Mouse (Mus musculus) cerebellum, adult 2 months (tissue): Measurements from ENCODE around the gene Fn3krp. TPM values are rescaled to one million over a fixed set of nuclear protein-coding genes. Genes with fewer than 3 reads are reported as not detected.
A peak's percentile ranks its signal among the peaks of the same experiment; 100 is the strongest.

Experiments
- DNase-seq, 2 experiments: peaks; one replicate each; pipeline ENCODE4 v3.0.0; 2021
- H3K27ac ChIP-seq: fragments of 200-500 bp; 2 replicates; pipeline ENCODE4 v1.5.1; 2012; ENCODE audit warnings: low read length, control low read depth, inconsistent platforms; ENCODE audit not compliant: insufficient read depth
- H3K27me3 ChIP-seq: fragments of 200-500 bp; 2 replicates; pipeline ENCODE4 v1.6.1; 2012; ENCODE audit warnings: inconsistent platforms, mild to moderate bottlenecking, low read length, moderate library complexity; ENCODE audit not compliant: control insufficient read depth, insufficient read depth
- H3K4me1 ChIP-seq: fragments of 200-500 bp; 2 replicates; pipeline ENCODE4 v1.6.1; 2011; ENCODE audit warnings: low read length; ENCODE audit not compliant: control insufficient read depth, insufficient read depth
- H3K4me3 ChIP-seq: fragments of 200-500 bp; replicated peaks from 2 replicates; pipeline ENCODE3; 2011; ENCODE audit warnings: mild to moderate bottlenecking, low read depth, low read length, control low read depth; ENCODE audit not compliant: insufficient read depth
- CTCF ChIP-seq: fragments of 200-500 bp; IDR thresholded peaks from 2 replicates; pipeline ENCODE4 v1.5.1; 2011; ENCODE audit warnings: low read depth, mild to moderate bottlenecking, control low read depth, low read length, moderate library complexity, borderline replicate concordance; ENCODE audit not compliant: insufficient read depth
- POLR2A ChIP-seq: fragments of 200-500 bp; IDR thresholded peaks from 2 replicates; pipeline ENCODE4 v1.6.1; 2011; ENCODE audit warnings: low read length, control low read depth, borderline replicate concordance; ENCODE audit not compliant: insufficient read depth
- WGBS: fragments of 180-500 bp; shearing (Covaris S2); methylation state at CpG from one replicate; pipeline ENCODE4 v1.1.7; 2018; 5-methylcytosine and 5-hydroxymethylcytosine counted together
- polyA plus RNA-seq: library from polyadenylated mRNA; depleted of rRNA; stranded (reverse); fragments of >200 nt; gene quantifications from 2 replicates; pipeline ENCODE4 v1.2.3, GENCODE M21; 2012; rRNA removed

The Fn3krp gene
- 37.7 and 38.0 TPM in 2 replicates for polyA plus RNA-seq

GRCm38 (mm10) chr11:121420830-121421552, at the start of gene Fn3krp:
TSS of gene Fn3krp (plus strand) at chr11:121421401.
- no peaks in the 10 kb centered on the region for H3K27me3 ChIP-seq
- H3K27ac ChIP-seq = peak within 1 kb of the TSS; percentile 53
- H3K4me1 ChIP-seq = no peaks in the 10 kb centered on the region; the same call in 1 of the 2 replicates
- DNase-seq = peak; percentile 100
- H3K4me3 ChIP-seq = peak within 1 kb of the TSS; percentile 90
- 1% methylated on average over 28 of the region's 28 CpGs for WGBS
- TF ChIP-seq POLR2A (peak; percentile 76), CTCF (no peak)

- H3K27ac ChIP-seq = no peak overlapping the region
- no peak for DNase-seq
- WGBS = 66% methylated on average over 6 of the region's 6 CpGs
- H3K4me1 ChIP-seq = no peaks in the 10 kb centered on the region
- no peak overlapping the region for H3K4me3 ChIP-seq
- TF ChIP-seq CTCF = no peak
- no peak for TF ChIP-seq POLR2A
- H3K27me3 ChIP-seq = no peaks in the 10 kb centered on the region
Observed at GRCm38 (mm10) chr11:121373305-121373704, 47.9 kb upstream of the Fn3krp start.

- DNase-seq = no peak
Observed at GRCm38 (mm10) chr11:121378644-121379043, 42.6 kb upstream of the Fn3krp start.

GRCm38 (mm10) chr11:121380294-121380693, 40.9 kb upstream of the Fn3krp start:
- TF ChIP-seq CTCF (no peak), POLR2A (no peak)
- Histone ChIP-seq H3K4me3 (no peak overlapping the region), H3K4me1 (no peaks in the 10 kb centered on the region), H3K27me3 (no peaks in the 10 kb centered on the region), H3K27ac (no peak overlapping the region)
- whole genome bisulfite sequencing = 30% methylated on average over 6 of the region's 6 CpGs
- no peak for DNase-seq

More at GRCm38 (mm10) chr11:121378644-121379043, 42.6 kb upstream of the Fn3krp start:
- H3K27me3 ChIP-seq = no peaks in the 10 kb centered on the region
- TF ChIP-seq POLR2A = no peak
- TF ChIP-seq CTCF = no peak
- H3K4me3 ChIP-seq = no peak overlapping the region
- H3K4me1 ChIP-seq = no peaks in the 10 kb centered on the region
- H3K27ac ChIP-seq = no peak overlapping the region

- WGBS = under 1% methylated on average over 61 of the region's 61 CpGs
- Histone ChIP-seq H3K4me1 (peaks cover 6% of the 10 kb centered on the region; the same call in 1 of the 2 replicates), H3K4me3 (peak within 1 kb of the TSS; percentile 61), H3K27ac (no peak within 1 kb of the TSS), H3K27me3 (no peaks in the 10 kb centered on the region)
- DNase-seq = peak; percentile 77 to 89
- TF ChIP-seq CTCF = no peak
- TF ChIP-seq POLR2A = no peak
Observed at GRCm38 (mm10) chr11:121387750-121388553, 33.2 kb upstream of the Fn3krp start, which contains the start of gene Rab40b. TSS of gene Rab40b (minus strand) at chr11:121388251.

- no peaks in the 10 kb centered on the region for H3K27me3 ChIP-seq
- TF ChIP-seq CTCF = no peak; the same call in 1 of the 2 replicates
- no peak for TF ChIP-seq POLR2A
- no peak for DNase-seq
- 2% methylated on average over 6 of the region's 6 CpGs for WGBS
- H3K27ac ChIP-seq = no peak overlapping the region
- H3K4me1 ChIP-seq = peaks cover 6% of the 10 kb centered on the region; the same call in 1 of the 2 replicates
- H3K4me3 ChIP-seq = peak overlapping the region; percentile 61
Observed at GRCm38 (mm10) chr11:121388554-121388945, 32.7 kb upstream of the Fn3krp start.

- peaks cover 6% of the 10 kb centered on the region; the same call in 1 of the 2 replicates for H3K4me1 ChIP-seq
- no peak overlapping the region for H3K27ac ChIP-seq
- no peak for TF ChIP-seq POLR2A
- 57% methylated on average over 3 of the region's 3 CpGs for WGBS
- no peaks in the 10 kb centered on the region for H3K27me3 ChIP-seq
- DNase-seq = no peak
- H3K4me3 ChIP-seq = no peak overlapping the region
Observed at GRCm38 (mm10) chr11:121390793-121391192, 30.4 kb upstream of the Fn3krp start.
